Mouse (Mus musculus): ENCODE data around the gene Pfdn2. TPM values are rescaled to one million over a fixed set of nuclear protein-coding genes. Genes with fewer than 3 reads are reported as not detected.

The Pfdn2 gene
- total RNA-seq (2023): 10 to 100 TPM; 57.3 to 70.0 TPM

DNA sequence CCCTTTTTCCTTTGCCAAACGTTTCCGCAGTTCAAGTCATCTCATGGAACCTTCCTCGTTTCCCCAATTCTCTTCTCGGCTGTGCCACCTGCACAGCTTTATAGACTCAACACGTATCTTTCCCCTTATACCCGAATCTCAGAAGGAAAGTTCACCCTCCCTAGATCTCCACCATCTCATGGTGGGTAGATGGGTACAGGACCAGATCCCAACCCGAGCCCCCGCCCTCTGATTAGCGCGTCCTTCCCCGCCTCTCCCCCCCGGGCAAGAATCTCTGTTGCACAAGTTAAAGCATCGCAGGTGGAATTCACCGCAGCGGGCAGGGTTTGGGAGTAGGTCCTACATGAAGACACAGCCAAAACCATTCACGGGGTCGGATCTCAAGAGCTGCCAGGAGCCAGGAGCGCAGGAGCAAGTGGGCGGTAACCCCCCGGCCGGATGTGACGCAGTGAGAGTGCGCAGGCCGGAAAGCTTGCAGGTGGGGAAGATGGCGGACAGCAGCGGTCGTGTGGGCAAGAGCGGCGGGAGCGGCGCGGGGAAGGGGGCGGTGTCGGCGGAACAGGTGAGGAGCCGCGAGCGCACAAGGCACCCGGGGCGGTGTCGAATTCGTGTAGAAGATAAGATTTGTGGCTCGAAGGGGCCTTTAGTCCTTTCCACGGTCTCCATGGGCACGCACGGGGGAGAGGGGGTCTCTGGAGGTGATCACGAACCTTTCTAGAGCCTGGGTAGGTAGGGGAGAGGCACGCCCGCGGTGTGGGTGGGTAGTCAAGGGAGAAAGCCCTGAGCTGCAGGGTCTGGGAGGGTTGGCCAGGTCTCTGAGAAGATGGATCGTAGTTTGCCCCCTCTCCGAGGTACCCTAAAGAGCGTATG lies at the start of gene Pfdn2, which contains the start of gene Nit1:
TSS of gene Pfdn2 (plus strand) at position 446 of the 870 bp plus-strand sequence.
TSS of gene Nit1 (minus strand) at position 422 of the 870 bp plus-strand sequence.

DNA sequence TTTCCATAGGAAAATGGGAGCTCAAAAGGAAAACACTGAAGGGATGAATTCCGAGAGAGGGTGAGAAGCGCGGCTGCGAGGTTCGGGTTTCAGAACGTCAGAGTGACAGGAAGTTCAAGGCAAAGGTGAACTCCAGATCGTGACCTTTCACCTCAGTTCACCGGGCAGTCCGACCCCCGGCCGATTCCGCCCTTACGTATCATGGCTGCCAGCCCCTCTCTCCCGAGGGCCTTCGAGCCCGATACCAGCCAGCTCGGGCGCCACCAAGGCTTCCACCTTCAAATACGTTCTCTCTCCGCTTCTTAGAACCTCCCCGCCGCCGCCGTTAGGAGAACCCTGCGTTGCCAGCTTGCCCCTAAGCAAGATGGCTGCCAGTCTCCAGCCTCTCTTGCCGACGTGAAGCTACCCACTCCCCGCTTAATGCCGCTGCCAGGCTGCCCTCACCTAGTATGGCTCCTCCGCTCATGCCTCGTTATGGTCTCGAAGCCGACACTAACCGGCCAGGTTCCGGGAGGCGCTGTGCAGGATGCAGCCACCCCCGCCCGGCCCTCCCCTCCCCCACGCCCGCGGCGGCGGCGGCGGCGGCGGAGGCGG lies 16.5 kb upstream of the Pfdn2 start, which contains the start of gene Dedd:
TSS of gene Dedd (plus strand) at position 307 of the 594 bp plus-strand sequence.

DNA sequence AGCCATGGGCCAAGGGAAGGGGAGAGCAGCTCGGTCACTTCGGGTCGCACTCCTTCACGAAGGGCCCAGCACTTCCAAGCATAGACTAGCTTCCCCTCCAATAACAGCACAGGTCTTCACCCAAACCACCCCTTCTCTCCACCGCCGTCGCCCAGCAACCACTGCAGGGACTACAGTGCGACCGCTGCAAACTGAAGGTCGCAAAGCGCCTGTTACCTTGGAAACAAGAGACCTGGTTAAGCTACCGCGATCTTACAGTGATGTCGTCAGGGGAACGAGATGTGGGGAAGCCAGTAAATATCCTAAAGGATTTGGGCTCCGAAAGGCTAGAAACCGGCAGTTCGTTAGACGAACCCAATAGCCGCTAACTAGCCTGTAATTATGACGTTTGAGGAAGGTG lies 15.2 kb downstream of the Pfdn2 start, which contains the start of gene Klhdc9:
TSS of gene Klhdc9 (minus strand) at position 143 of the 400 bp plus-strand sequence.

DNA sequence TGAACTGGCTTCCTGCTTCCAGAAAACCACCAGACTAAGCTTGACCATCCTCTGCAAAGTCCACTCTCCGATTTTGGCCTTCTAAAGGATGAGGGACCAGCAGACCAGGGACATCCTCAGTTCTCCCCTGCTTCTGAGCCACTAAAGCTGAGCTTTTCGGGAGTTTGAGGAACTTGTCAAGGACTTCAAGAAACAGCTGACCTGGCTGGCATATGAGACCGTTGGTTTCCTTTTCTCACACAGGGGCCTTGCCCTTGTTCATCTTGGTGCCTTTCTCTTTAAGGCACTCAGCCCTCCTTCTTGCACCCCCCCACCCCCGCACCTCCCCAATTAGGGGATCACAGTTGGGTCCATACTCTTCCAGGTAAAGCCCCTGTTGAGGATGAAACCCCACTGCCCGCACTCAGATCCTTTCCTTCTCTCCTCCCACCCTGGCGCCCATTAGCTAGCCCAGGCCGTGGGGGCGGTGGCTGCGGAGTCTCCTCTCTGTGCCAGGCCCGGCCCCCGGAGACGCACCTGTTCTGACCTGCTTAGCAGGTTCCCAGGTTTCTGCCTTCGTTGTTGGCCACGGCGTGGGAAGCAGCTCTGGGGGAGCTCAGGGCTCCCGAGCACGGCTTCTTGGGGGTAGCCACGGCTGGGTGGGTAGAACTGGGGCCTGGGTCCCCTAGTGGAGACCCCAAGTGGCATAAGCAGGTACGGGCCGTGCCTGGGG lies 24.5 kb downstream of the Pfdn2 start, which contains the start of gene Nectin4:
TSS of gene Nectin4 (plus strand) at position 255 of the 712 bp plus-strand sequence.

DNA sequence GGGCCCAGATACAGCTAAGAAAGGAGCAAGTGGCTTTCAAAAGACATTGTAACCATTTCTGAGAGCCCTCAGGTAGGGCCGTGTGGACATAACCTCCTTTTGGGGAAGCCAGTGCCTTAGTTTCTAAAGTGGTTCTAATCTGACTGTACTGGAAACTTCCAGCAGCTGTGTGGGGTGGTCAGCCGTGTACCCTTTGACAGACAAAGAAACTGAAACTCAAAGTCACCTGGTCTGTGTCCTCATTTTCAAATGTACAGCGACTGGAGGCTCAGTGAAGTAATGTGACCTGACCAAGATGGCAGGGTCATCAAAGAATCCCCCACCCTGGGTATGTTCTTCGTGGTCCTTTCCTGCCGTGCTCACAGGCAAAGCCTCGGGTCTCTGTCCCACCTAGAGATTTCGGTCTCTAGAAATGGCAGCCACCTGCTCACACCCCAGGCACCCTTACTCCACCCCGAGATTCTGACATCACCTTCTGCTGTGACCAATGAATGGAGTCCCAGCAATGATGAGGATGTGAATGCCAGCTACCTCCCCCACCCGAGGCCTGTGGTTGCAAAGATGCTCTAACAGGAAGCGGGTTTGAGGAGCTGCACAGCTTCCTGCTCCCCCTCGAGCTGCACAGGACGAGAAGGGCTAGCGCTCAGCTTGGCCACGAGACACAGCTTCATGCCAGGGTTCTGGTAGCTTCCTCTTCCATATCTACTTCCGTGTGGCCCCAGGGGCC lies 43.1 kb downstream of the Pfdn2 start, which contains the start of gene Arhgap30:
TSS of gene Arhgap30 (plus strand) at position 579 of the 727 bp plus-strand sequence.

Other genes with a start within 250 kb of the Pfdn2 start
- 1 to 10 TPM in 1 of 2 experiments, under 1 TPM in 1; 0.75 to 1.0 TPM for gene Cfap126, start 231.8 kb upstream of the Pfdn2 start, total RNA-seq (2023)
- 100 to 1,000 TPM in 1 of 2 experiments, 10 to 100 TPM in 1; 81.8 to 104 TPM for gene Sdhc, start 195.1 kb upstream of the Pfdn2 start, total RNA-seq (2023)
- not detected for gene Mpz, start 195.0 kb upstream of the Pfdn2 start, total RNA-seq (2023)
- gene Pcp4l1, start 149.4 kb upstream of the Pfdn2 start, total RNA-seq (2023): not detected
- not detected for gene Nr1i3, start 131.7 kb upstream of the Pfdn2 start, total RNA-seq (2023)
- 10 to 100 TPM; 21.2 to 22.8 TPM for gene Tomm40l, start 123.2 kb upstream of the Pfdn2 start, total RNA-seq (2023)
- gene Apoa2, start 120.6 kb upstream of the Pfdn2 start, total RNA-seq (2023): not detected
- 1 to 10 TPM; 1.5 to 6.4 TPM for gene Fcer1g, start 111.3 kb upstream of the Pfdn2 start, total RNA-seq (2023)
- not detected for gene Adamts4, start 95.2 kb upstream of the Pfdn2 start, total RNA-seq (2023)
- 100 to 1,000 TPM; 131 to 140 TPM for gene Ndufs2, start 94.3 kb upstream of the Pfdn2 start, total RNA-seq (2023)
- 100 to 1,000 TPM in 1 of 2 experiments, 10 to 100 TPM in 1; 96.6 to 105 TPM for gene B4galt3, start 75.3 kb upstream of the Pfdn2 start, total RNA-seq (2023)
- 10 to 100 TPM; 62.8 to 71.7 TPM for gene Ppox, start 64.5 kb upstream of the Pfdn2 start, total RNA-seq (2023)
- 10 to 100 TPM; 59.3 to 66.9 TPM for gene Usp21, start 57.7 kb upstream of the Pfdn2 start, total RNA-seq (2023)
- gene Ufc1, start 50.6 kb upstream of the Pfdn2 start, total RNA-seq (2023): 10 to 100 TPM; 46.1 to 46.6 TPM
- 10 to 100 TPM; 40.6 to 43.6 TPM for gene Dedd, start 16.5 kb upstream of the Pfdn2 start, total RNA-seq (2023)
- 10 to 100 TPM; 29.2 to 29.4 TPM for gene Nit1, start within 50 bp of the Pfdn2 start, total RNA-seq (2023)
- under 1 TPM in 1 of 2 experiments, not detected in 1; 0.70 TPM for gene Klhdc9, start 15.1 kb downstream of the Pfdn2 start, total RNA-seq (2023)
- gene Nectin4, start 24.4 kb downstream of the Pfdn2 start, total RNA-seq (2023): under 1 TPM in 1 of 2 experiments, not detected in 1; 0.32 TPM
- gene Arhgap30, start 43.3 kb downstream of the Pfdn2 start, total RNA-seq (2023): 100 to 1,000 TPM; 326 to 330 TPM
- 100 to 1,000 TPM; 190 to 199 TPM for gene Usf1, start 65.6 kb downstream of the Pfdn2 start, total RNA-seq (2023)
- gene Tstd1, start 73.2 kb downstream of the Pfdn2 start, total RNA-seq (2023): 10 to 100 TPM; 13.0 to 13.2 TPM
- 1 to 10 TPM in 1 of 2 experiments, under 1 TPM in 1; 0.64 to 1.3 TPM for gene F11r, start 91.9 kb downstream of the Pfdn2 start, total RNA-seq (2023)
- 10 to 100 TPM in 1 of 2 experiments, 1 to 10 TPM in 1; 8.3 to 10.2 TPM for gene Alyref2, start 157.8 kb downstream of the Pfdn2 start, total RNA-seq (2023)
- gene Itln1, start 189.6 kb downstream of the Pfdn2 start, total RNA-seq (2023): not detected
- 10 to 100 TPM; 13.3 to 15.7 TPM for gene Cd244a, start 213.5 kb downstream of the Pfdn2 start, total RNA-seq (2023)

All from B cell, adult 67 days (primary cell).